In the genomic region with DNA sequence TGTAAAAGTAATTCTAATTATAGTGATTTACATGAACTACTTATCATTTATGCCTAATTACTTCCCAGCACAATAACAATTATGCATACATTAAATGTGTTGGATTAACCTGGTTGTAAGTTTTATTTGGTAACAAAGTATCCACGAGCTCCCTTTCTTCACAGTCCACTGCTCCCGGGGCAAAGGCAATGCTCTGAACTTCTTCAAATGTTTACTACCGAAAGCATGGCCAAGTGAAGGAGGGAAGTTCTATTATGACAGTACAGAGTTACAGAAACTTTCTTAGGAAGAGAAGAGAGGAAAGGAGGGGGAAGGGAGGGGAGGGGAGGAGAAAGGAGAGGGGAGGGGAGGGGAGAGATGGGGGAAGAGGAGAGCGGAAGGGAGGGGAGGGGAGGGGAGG, we compare ENCODE assay signal across 22 mouse cellular contexts.
"Had no signal": no experiment of that assay in that cellular context is flagged by ENCODE, and none has a peak within 500 bp of the region (broad histone marks: within the 10 kb centered on the region; RNA-seq: fewer than 3 reads in every experiment).

No protein-coding gene starts in this region.

- H3K27me3 ChIP-seq: intestine, embryonic 15.5 days; limb, embryonic 13.5 days; liver, embryonic 12.5 days; liver, embryonic 15.5 days; lung, embryonic 15.5 days; megakaryocyte, embryonic 14.5 days; midbrain, embryonic 13.5 days; stomach, embryonic 15.5 days had no signal

- ATAC-seq: hindbrain, embryonic 16.5 days; intestine, embryonic 15.5 days; liver, embryonic 12.5 days; midbrain, embryonic 13.5 days; midbrain, embryonic 16.5 days had no signal

- H3K4me1 ChIP-seq: liver, embryonic 12.5 days; liver, embryonic 15.5 days; stomach, embryonic 15.5 days had no signal

- DNase-seq: liver; lung, adult 18-20 months; lung, postnatal 10 days; lung, postnatal 36 days; right cerebral cortex, adult 18-20 months; right cerebral cortex, postnatal 25 days; spleen, adult 18-20 months; thymus, adult 18-20 months; thymus, postnatal 36 days had no signal

- H3K27ac ChIP-seq: intestine, embryonic 15.5 days; limb, embryonic 10.5 days; limb, embryonic 13.5 days; liver, embryonic 12.5 days; liver, embryonic 15.5 days; lung, embryonic 15.5 days; midbrain, embryonic 10.5 days; midbrain, embryonic 13.5 days; stomach, embryonic 15.5 days had no signal

- H3K9me3 ChIP-seq: intestine, embryonic 15.5 days; limb, embryonic 10.5 days; limb, embryonic 13.5 days; liver, embryonic 12.5 days; liver, embryonic 15.5 days; lung, embryonic 15.5 days; midbrain, embryonic 13.5 days; stomach, embryonic 15.5 days had no signal

- H3K4me2 ChIP-seq: intestine, embryonic 15.5 days; limb, embryonic 13.5 days; liver, embryonic 12.5 days; liver, embryonic 15.5 days; lung, embryonic 15.5 days; midbrain, embryonic 13.5 days; stomach, embryonic 15.5 days had no signal

- H3K4me3 ChIP-seq: intestine, embryonic 15.5 days; limb, embryonic 10.5 days; limb, embryonic 13.5 days; liver, embryonic 12.5 days; liver, embryonic 15.5 days; lung, embryonic 15.5 days; megakaryocyte, embryonic 14.5 days; midbrain, embryonic 10.5 days; midbrain, embryonic 13.5 days; myocyte; stomach, embryonic 15.5 days had no signal

- H3K9ac ChIP-seq: intestine, embryonic 15.5 days; limb, embryonic 13.5 days; liver, embryonic 12.5 days; liver, embryonic 15.5 days; lung, embryonic 15.5 days; midbrain, embryonic 13.5 days; stomach, embryonic 15.5 days had no signal

- H3K36me3 ChIP-seq: intestine, embryonic 15.5 days; liver, embryonic 15.5 days had no signal
